Mouse (Mus musculus): ENCODE data around the gene Ppp1r1a.

Ppp1r1a gene

DNA sequence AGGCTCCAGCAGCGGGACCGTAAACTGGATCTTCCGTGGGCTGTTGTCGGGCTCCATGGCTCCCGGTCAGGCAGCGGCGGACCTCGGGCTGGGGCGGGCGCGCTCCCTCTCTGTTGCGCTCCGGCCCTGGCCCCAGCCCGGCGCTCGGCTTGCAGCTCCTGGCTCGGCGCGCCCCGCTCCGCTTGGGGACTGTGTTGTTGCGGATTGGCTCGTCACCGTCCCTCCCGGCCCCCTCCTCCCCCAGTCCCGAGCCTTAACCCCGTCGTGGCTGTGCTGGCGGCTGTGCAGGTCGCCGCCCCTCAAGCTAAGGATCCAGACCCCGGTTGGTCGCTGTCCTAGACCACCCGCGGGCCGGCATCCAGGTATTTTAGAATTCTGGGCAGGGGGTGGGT, at the start of gene Ppp1r1a:
Gene Ppp1r1a (minus strand): TSS at position 182 of the 392 bp plus-strand sequence.
- peak; percentile 90 for DNase-seq (ENCODE audit: low spot score in 2 of 2)

DNA sequence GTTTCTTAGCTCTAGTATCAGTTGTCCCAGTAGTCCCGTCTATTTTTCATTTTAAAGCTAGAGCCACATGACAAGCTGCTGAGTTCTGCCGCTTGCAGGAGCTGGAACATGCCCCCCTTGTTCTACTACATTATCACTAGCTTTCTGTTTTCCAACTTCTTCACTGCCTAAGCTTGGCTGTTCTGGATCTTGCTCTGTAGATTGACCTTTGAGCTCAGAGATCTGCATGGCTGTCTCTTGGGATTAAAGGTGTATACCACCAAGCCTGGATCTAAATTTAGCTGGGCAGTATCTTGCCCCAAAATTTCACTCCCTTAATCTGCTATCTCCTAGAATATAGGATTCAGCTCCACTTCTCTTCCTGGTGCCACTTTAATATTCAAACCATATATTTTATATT, 48.1 kb upstream of the Ppp1r1a start:
- DNase-seq (ENCODE audit: low spot score in 2 of 2) = no peak

DNA sequence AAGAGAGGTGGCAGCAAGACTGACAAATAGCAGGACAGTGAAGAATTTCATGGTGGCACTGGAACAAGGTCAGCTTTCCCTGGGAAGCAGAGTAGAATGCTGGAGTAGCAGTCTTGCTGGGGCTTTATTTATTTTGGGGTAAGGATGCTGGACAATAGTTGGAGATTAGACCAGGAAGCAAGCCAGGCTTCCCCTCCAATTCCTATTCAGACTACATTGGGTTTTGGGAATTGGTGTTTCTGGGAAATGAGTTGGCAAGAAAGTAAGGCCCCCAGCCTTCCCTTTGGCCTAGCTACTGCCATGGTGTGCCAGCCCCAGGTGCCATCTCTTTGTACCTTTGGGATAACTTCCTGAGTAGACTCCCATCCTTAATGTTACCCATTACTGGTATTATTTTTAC, 27.2 kb upstream of the Ppp1r1a start, which contains the start of gene Glycam1:
Gene Glycam1 (minus strand): TSS at position 101 of the 400 bp plus-strand sequence.
- DNase-seq (ENCODE audit: low spot score in 2 of 2) = no peak

DNA sequence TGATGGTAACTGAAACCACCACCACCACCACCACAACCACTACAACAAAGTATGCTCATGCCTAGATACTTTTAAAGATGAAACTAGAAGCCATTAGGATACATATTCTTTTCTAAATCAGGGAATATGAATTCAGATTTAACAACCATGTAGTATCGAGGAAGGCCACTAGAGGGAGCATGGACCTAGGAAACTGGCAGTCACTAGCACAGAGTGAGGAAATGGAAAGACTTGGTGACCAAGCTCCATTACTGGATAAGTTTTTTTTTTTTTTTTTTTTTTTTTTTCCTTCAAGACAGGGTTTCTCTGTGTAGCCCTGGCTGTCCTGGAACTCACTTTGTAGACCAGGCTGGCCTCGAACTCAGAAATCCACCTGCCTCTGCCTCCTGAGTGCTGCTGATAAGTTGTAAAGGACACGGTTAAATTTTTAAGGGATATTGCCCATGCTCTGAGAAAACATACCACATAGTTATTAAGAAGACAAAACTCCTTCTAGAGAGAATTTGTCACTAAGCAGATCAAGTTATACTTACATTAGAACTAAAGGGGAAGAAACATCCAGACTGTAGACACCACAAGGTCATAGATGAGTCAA, 14.4 kb upstream of the Ppp1r1a start:
- DNase-seq (ENCODE audit: low spot score in 2 of 2) = peak; percentile 56 to 66

DNA sequence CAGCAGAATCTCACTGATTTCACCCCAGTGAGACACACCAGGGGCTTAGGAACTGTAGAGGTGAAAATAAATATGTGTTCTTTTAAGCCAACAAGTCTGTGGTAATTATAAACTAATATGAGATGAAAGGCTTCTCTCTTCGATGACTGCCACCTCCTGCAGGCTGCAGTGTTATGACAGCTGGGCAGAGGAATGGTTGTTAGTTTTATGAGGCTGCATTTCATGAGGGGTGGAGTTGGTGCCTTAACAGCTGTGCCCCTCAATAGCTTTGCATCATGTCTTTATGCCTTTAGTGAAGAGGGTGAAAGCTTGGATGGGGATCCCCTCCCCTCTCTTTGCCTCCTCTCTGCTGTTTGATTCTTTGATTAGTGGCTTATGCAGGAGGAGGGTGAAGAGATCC, 13.2 kb upstream of the Ppp1r1a start:
- DNase-seq (ENCODE audit: low spot score in 2 of 2) = no peak

DNA sequence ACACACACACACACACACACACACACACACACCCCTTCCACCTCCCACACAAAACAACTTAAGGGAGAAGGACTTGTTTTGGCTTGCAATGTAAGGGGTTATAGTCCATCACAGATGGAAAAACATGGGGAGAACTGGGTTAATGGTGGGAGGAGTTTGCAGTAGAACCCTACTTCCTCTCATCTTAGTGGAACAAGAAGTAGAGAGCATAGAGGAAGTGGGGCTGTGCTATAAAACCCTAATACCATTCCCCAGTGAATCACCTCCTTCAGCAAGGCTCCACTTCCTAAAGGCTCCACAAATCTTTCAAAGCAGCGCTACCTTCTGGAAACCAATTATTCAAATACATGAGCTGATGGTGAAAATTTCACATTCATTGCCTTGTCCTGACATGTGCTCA, 11.7 kb upstream of the Ppp1r1a start:
- DNase-seq (ENCODE audit: low spot score in 2 of 2) = no peak

DNA sequence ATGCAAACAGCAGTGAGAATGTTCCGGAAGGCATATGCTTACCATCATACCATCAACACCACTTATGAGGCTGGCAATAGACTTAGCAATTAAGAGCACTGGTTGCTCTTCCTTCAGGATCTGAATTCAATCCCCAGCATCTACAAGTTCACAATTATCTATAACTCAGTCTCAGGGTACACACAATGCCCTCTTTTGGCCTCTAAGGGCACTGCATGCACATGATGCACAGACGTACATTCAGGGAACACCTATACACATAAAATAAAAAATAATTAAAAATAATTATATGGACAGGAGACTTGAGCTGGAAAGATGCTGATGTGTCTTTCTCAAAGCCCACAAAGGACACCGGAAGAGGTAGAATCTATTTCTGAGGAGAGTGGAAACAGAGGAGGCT, 10.2 kb upstream of the Ppp1r1a start:
- DNase-seq (ENCODE audit: low spot score in 2 of 2) = no peak

DNA sequence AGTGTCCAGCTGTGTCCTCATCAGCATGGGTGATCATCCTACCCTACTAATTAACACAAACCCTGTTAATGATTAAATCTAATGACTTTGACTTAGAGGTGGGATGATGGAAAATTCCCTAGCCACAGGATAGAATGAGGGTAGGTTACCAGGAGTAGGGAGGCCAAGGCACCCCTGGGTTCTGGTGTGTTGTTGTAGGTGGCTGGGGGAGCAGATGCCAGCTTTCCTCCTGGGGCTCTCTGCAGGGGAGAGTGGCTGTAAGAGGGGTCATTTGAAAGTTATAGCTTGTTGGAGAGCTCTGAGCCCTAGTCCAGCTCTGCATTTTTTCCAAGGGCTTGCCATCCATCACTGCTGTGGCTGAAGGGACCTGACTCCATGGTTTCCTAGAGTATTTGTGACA, 4.7 kb upstream of the Ppp1r1a start:
- DNase-seq (ENCODE audit: low spot score in 2 of 2) = peak in 1 of 2 experiments; percentile 10

DNA sequence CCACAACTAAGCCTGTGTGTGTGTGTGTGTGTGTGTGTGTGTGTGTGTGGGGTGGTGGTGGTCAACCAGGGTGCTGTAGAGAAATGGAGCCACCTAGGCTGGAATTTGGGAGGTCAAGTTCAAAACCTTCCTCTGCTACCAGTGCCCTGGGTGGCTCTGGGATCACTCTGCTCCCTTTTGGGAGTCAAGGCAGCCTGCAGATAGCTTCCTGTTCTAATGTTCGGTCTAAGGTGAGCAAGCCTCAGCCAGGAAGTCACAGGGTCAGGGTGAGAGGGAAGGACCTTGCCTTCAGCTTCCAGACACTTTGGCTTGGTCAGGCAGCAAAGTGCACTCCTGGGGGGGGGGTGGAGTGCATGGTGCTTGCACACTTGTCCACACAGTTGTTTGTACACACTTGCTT, 2.8 kb upstream of the Ppp1r1a start:
- DNase-seq (ENCODE audit: low spot score in 2 of 2) = peak in 1 of 2 experiments; percentile 19

DNA sequence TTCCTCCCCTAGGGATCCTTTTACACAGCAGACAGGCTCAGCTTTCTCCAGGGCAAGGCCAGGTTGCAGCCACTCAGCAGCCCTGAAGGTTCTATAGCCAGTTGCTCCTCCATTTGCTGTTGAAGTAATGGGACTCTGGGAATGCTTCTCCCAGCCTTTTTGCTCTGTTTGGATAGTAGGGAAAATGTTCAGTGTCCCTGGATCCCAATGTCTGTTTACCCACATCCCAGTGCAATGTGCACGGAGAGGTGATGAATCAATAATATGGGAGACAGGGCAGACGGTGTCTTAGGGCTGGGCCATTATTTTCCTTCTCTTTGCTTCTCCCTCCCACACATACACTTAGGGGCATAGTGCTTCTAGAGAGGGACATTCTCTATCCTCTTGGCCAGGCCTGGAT, 1.5 kb upstream of the Ppp1r1a start:
- peak in 1 of 2 experiments; percentile 17 for DNase-seq (ENCODE audit: low spot score in 2 of 2)

DNA sequence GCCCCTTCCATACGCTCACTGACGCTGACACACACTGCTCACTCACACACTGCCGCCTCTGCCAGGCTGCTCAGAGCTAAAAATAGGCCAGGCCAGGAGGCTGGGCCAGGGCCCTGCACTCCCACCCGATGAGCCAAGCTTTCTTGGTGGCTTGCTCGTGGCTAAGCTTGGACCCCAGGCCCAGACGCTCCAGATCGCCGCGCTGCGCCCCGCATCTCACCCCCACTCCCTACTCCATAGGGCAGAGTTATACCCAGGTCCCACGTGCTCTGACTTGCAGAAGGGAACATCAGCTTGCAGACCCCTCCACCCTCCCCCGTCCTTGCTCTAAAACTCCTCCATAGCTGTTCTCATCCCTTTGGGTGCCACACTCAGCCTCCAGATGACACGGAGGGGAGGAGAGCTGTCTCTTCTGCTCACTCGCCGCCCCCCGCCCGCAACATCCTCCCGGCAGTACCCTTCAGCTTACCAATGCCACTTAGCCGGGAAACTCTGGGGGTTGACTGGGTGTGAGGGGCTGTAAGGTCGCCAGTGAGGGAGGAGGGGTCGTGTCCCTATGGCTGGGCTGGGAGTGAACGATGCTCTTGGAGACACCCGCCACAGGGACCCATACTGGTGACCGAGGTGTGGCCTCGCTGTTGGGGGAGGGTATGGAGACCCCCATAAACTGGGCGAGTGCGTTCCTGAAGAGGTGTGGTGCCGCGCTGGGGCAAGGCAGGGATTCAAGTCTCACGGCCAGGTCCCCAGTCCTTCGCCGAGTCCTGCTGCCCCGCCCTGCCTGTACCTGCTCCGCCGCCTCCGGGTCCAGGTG, 587 bp downstream of the Ppp1r1a start:
- peak; percentile 71 to 82 for DNase-seq (ENCODE audit: low spot score in 2 of 2)

DNA sequence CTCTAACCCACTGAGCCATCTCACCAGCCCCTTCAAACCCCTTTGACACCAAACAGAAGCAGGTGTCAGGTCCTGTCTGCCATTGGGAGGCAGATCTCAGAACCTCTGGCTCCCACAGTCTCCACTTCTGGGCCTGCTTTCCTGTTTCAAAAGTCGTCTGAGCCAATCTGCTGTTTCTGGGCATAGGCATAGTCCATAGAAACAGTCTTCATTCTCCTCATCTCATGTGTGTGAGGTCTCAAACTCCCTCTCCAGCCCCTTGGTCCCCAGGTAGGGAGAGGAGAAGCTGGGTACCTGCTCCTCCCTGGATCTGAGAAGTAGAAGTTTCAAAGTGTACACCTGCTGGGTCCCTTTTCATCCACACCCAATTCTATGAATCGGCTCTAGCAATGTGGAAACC, 1.3 kb downstream of the Ppp1r1a start:
- DNase-seq (ENCODE audit: low spot score in 2 of 2) = peak in 1 of 2 experiments; percentile 24

DNA sequence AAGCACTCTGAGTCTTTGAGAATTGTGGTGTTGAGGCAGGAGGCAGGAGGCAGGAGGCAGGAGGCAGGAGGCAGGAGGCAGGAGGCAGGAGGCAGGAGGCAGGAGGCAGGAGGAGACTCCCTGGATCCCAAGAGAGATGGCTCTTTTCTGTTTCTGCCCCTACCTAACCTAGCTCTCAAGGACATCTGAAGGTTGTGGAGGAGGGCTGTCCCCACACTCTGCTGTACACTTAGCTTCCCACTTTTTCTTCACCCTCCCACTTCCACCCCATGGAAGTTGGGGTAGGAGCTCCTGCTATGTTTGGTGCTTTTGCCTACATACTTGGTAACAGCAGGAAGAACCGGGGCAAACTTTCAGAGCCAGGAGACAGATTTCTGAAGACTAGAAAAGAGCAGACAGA, 2.0 kb downstream of the Ppp1r1a start:
- DNase-seq (ENCODE audit: low spot score in 2 of 2) = peak in 1 of 2 experiments; percentile 26

DNA sequence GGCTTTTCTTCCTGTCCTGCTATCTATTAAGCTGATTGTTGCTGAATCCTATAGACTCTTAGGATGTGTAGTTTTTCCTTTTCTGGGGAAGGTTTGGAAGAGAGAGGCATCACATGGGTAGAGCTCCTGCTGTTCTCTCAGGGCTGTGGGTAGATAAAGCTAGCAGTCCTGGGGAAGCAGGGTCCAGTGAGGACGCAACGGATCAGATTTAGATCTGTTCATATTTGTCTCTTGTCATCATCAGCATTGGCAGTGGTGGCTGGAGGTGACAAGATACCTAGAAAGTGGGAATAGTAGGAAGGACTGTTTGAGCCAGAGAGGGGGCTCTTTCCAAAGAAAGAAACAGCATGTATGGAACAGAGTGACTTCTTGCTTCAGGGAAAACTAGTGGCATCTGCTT, 2.8 kb downstream of the Ppp1r1a start:
- peak in 1 of 2 experiments; percentile 32 for DNase-seq (ENCODE audit: low spot score in 2 of 2)

DNA sequence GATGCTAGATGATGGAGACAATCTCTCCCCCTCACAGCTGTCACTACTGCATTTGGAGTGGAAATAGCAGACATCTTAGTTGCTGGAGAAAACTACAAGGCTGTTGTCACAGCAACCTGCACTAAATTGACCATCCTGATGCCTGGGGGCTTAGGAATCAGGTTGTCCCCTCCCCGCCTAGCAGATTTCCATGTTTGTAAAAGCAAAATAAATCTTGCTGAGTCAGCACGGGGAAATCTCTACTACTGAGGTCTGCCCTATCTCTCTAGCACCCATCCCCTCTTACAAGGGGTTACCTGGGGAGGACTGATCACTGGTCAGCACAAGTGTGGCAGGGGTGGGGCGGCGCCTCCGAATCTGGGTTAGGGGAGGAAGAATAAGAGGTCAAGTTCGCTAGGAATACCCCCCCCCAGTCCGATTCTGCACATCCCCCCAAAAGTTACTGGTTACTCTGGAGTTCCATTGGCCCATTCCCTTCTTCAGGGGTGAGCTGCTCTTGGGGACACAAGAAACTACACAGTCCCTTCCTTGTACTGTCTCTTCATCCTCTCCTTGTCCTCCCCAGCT, 3.7 kb downstream of the Ppp1r1a start:
- peak in 1 of 2 experiments; percentile 34 for DNase-seq (ENCODE audit: low spot score in 2 of 2)

DNA sequence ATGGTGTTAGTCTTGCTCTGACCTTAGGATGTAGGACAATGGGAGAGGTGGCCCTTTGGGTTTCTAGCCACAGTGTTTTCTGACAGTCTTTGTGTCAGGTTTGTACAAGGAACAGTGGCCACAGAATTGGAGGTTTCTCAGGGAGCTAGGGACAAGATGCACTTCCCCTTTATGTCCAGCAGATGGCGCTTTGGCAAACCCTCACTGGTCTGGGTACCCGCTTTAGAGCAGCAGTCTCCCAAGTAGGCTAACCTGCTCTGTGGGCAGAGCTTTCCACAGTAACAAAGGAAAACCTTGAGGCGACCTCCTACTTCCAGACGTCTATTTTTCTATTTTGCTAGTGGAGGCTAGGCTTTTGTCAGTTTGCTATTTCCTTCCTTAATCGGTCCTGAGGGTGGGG, 7.4 kb downstream of the Ppp1r1a start:
- DNase-seq (ENCODE audit: low spot score in 2 of 2) = peak; percentile 83

DNA sequence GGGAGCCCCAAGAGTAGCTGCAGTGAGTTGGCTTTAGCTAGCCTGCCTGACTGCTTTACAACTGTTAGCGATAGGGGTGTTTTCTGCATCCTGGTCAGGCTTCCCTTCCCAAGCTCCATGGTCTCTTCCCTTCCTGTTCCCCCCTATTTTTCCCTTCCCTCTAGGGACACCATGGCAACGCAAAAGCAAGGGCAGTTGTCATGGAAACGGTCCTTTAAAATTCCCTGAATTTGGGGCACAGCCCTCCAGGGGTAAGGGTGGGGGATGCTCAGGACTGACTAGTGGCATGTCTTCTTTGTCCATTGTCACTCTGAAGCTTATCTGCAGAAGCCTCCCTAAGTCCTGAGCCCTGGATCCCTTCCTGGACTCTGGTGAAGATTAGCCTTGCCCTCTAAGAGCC, 14.6 kb downstream of the Ppp1r1a start:
- DNase-seq (ENCODE audit: low spot score in 2 of 2) = peak in 1 of 2 experiments; percentile 72

DNA sequence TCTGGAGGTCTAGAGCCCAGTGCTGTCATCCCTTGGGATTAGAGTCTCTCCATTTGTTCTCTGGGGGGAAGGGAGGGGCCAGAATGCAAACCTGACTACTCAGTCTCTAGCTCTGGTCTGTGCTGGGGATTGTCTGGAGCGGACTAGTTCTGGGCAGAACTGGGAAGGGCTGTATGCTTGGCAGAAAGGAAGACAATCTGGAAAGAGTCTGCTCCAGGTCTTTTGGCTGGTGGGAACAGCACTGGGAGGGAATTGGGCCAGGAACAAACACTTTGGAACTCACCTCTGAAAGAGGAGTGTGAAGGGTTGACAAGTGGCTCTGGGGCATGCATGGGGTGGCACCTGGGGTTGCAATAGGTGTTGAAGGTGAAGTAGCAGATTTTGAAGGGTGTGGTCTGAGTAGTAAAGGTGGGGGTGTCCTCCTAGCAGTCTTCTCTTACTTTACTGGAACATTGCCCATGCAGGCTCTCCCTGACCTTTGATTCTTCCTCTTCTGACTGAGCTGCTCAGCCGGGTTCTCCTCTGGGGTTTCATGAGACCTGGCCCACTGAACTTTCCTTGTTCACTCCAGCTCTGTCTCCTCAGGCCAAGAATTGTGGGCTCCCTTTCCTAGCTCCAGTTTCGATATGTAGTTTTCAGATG, 15.2 kb downstream of the Ppp1r1a start:
- peak; percentile 60 to 80 for DNase-seq (ENCODE audit: low spot score in 2 of 2)

DNA sequence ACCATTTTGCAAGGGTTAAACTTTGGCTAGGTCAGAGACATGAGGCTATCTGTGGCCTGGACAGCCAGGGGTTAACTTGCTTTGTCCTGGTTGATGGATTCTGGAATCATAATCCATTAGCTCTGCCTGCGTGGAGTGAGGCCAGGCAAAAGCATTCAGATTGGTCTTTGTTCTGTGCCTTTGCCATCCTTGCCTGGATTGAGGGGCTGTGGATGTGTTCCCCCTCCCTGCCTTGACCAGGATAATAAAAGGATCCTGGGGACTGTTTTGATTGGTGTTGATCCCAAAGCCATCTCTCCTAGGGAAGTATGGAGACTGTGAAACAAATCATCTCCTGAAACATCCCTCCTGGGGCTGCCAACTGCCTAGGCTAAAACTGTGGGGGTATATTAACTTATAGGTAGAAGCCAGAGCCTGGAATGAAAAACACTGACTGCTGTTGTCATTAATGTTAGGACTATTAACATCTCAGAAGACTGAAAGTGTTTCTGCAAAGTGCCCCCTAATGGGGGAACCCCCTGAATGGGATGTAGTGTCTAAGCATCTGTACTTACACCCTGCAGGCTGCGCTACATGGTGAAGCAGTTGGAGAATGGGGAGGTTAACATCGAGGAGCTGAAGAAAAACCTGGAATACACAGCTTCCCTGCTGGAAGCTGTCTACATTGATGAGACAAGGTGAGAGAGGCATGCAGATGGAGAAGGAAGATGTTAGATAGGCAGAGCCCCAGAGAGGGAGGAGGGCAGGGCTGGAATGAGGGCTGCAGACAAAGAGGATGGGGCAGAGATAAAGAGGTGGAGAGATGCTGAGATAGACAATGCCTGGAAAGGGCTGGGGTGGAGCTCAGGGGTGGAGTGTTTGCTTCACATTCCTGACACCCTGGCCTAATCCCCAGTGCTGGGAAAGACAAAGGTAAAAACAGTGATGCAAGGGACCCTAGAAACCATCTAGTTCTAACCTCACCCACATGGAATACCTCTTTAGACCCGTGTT, 18.1 kb downstream of the Ppp1r1a start:
- DNase-seq (ENCODE audit: low spot score in 2 of 2) = no peak

DNA sequence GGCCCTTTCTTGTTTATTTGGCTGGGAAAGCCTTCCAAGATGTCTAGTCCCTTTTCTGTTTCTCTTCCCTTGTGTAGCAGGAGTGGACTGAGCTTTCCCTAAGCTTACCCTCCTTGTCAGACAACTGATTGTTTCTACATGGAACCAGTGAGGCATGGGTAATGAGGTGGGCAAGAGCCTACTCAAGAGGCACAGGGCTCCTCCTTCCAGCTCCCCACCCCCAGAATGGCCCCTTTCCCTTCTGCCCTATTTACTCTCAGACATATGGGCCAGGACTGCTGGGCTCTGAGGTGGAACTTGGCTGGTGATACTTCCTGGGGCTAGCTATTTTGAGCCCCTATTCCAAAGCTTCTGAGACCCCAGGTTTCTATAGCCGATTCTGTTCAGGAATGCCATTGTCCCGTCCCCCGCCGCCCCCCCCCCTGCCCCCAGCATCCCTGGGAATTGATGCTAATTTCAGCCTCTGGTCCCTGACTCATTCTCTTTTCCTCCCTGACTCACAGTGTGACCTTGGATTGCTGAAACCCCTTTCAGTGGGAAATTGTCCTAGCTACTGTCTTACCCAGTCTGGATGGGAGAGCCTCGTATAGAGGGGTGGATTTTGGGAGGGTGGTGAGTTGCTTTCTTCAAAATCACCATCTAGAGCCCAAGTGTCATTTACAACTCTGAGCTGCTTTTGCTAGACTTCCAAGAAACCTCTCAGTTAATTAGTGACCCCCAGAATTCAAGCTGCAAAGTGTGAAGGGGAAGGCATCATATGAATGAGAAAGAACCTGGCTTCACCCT, 19.0 kb downstream of the Ppp1r1a start:
- peak in 1 of 2 experiments; percentile 59 for DNase-seq (ENCODE audit: low spot score in 2 of 2)

Data from right cerebral cortex, postnatal 10 days (tissue).